Mouse (Mus musculus): ENCODE measurements around the gene Neil3. TPM values are rescaled to one million over a fixed set of nuclear protein-coding genes. Genes with fewer than 3 reads are reported as not detected.
"Not testable (repeated sequence)": the region's sequence is repeated elsewhere in the genome, so short reads cannot be mapped to it uniquely, and the experiment has no call there.

Gene Neil3
- polyA plus RNA-seq, 1 experiment from 2014 or later: 21.4 TPM

- no peak for ATAC-seq (replicated peaks; ENCODE audit: insufficient number of reproducible peaks, low FRiP score, low TSS enrichment, low read depth)
- Histone ChIP-seq H3K4me2 (ENCODE audit: low read depth, low read length) (no peak overlapping the region), H3K4me1 (ENCODE audit: control insufficient read depth, insufficient read depth, low read length) (no peaks in the 10 kb centered on the region), H3K9ac (replicated peaks; ENCODE audit: low read length) (no peak overlapping the region), H3K4me3 (ENCODE audit: low read depth, low read length) (no peak overlapping the region), H3K36me3 (replicated peaks; ENCODE audit: control insufficient read depth, insufficient read depth, low read depth, low read length) (no peaks in the 10 kb centered on the region), H3K9me3 (replicated peaks; ENCODE audit: control insufficient read depth, low read length) (no peaks in the 10 kb centered on the region), H3K27ac (replicated peaks; ENCODE audit: low read depth, low read length) (no peak overlapping the region), H3K27me3 (ENCODE audit: control insufficient read depth, insufficient read depth, low read length) (no peaks in the 10 kb centered on the region)
- no peak for DNase-seq (ENCODE audit: low spot score)
- 90% methylated on average over 1 of the region's 1 CpGs for WGBS
Observed at GRCm38 (mm10) chr8:53598101-53598500, 40.8 kb downstream of the Neil3 start.

GRCm38 (mm10) chr8:53591777-53592176, 47.1 kb downstream of the Neil3 start:
- Histone ChIP-seq H3K4me3 (ENCODE audit: low read depth, low read length) (no peak overlapping the region), H3K4me2 (ENCODE audit: low read depth, low read length) (no peak overlapping the region), H3K9me3 (replicated peaks; ENCODE audit: control insufficient read depth, low read length) (no peaks in the 10 kb centered on the region), H3K36me3 (replicated peaks; ENCODE audit: control insufficient read depth, insufficient read depth, low read depth, low read length) (no peaks in the 10 kb centered on the region), H3K4me1 (ENCODE audit: control insufficient read depth, insufficient read depth, low read length) (no peaks in the 10 kb centered on the region), H3K27ac (replicated peaks; ENCODE audit: low read depth, low read length) (no peak overlapping the region), H3K9ac (replicated peaks; ENCODE audit: low read length) (no peak overlapping the region), H3K27me3 (ENCODE audit: control insufficient read depth, insufficient read depth, low read length) (no peaks in the 10 kb centered on the region)
- DNase-seq (ENCODE audit: low spot score) (no peak), ATAC-seq (replicated peaks; ENCODE audit: insufficient number of reproducible peaks, low FRiP score, low TSS enrichment, low read depth) (no peak)
- whole genome bisulfite sequencing: 83% methylated on average over 2 of the region's 2 CpGs

GRCm38 (mm10) chr8:53573600-53573999, 65.3 kb downstream of the Neil3 start:
- Histone ChIP-seq H3K36me3 (replicated peaks; ENCODE audit: control insufficient read depth, insufficient read depth, low read depth, low read length) (no peaks in the 10 kb centered on the region), H3K4me1 (ENCODE audit: control insufficient read depth, insufficient read depth, low read length) (no peaks in the 10 kb centered on the region), H3K9me3 (replicated peaks; ENCODE audit: control insufficient read depth, low read length) (no peaks in the 10 kb centered on the region), H3K4me3 (ENCODE audit: low read depth, low read length) (no peak overlapping the region), H3K9ac (replicated peaks; ENCODE audit: low read length) (no peak overlapping the region), H3K27ac (replicated peaks; ENCODE audit: low read depth, low read length) (no peak overlapping the region), H3K27me3 (ENCODE audit: control insufficient read depth, insufficient read depth, low read length) (no peaks in the 10 kb centered on the region), H3K4me2 (ENCODE audit: low read depth, low read length) (no peak overlapping the region)
- no peak for DNase-seq (ENCODE audit: low spot score)
- 79% methylated on average over 2 of the region's 2 CpGs for WGBS
- ATAC-seq (replicated peaks; ENCODE audit: insufficient number of reproducible peaks, low FRiP score, low TSS enrichment, low read depth): no peak

- DNase-seq (ENCODE audit: low spot score) (no peak), ATAC-seq (replicated peaks; ENCODE audit: insufficient number of reproducible peaks, low FRiP score, low TSS enrichment, low read depth) (no peak)
- Histone ChIP-seq H3K27me3 (ENCODE audit: control insufficient read depth, insufficient read depth, low read length) (no peaks in the 10 kb centered on the region), H3K9ac (replicated peaks; ENCODE audit: low read length) (no peak overlapping the region), H3K4me1 (ENCODE audit: control insufficient read depth, insufficient read depth, low read length) (no peaks in the 10 kb centered on the region), H3K4me2 (ENCODE audit: low read depth, low read length) (no peak overlapping the region), H3K9me3 (replicated peaks; ENCODE audit: control insufficient read depth, low read length) (no peaks in the 10 kb centered on the region), H3K36me3 (replicated peaks; ENCODE audit: control insufficient read depth, insufficient read depth, low read depth, low read length) (no peaks in the 10 kb centered on the region), H3K27ac (replicated peaks; ENCODE audit: low read depth, low read length) (no peak overlapping the region), H3K4me3 (ENCODE audit: low read depth, low read length) (no peak overlapping the region)
- WGBS: 76% methylated on average over 6 of the region's 6 CpGs
Observed at GRCm38 (mm10) chr8:53566223-53566622, 72.6 kb downstream of the Neil3 start.

GRCm38 (mm10) chr8:53562441-53563040, 76.3 kb downstream of the Neil3 start:
- Histone ChIP-seq H3K4me1 (ENCODE audit: control insufficient read depth, insufficient read depth, low read length) (no peaks in the 10 kb centered on the region), H3K36me3 (replicated peaks; ENCODE audit: control insufficient read depth, insufficient read depth, low read depth, low read length) (no peaks in the 10 kb centered on the region), H3K4me3 (ENCODE audit: low read depth, low read length) (no peak overlapping the region), H3K9ac (replicated peaks; ENCODE audit: low read length) (no peak overlapping the region), H3K9me3 (replicated peaks; ENCODE audit: control insufficient read depth, low read length) (no peaks in the 10 kb centered on the region), H3K4me2 (ENCODE audit: low read depth, low read length) (no peak overlapping the region), H3K27ac (replicated peaks; ENCODE audit: low read depth, low read length) (no peak overlapping the region), H3K27me3 (ENCODE audit: control insufficient read depth, insufficient read depth, low read length) (no peaks in the 10 kb centered on the region)
- WGBS: 79% methylated on average over 10 of the region's 10 CpGs
- DNase-seq (ENCODE audit: low spot score) (no peak), ATAC-seq (replicated peaks; ENCODE audit: insufficient number of reproducible peaks, low FRiP score, low TSS enrichment, low read depth) (no peak)

GRCm38 (mm10) chr8:53539585-53539984, 99.3 kb downstream of the Neil3 start:
- DNase-seq (ENCODE audit: low spot score): no peak
- Histone ChIP-seq H3K27me3 (ENCODE audit: control insufficient read depth, insufficient read depth, low read length) (no peaks in the 10 kb centered on the region), H3K9ac (replicated peaks; ENCODE audit: low read length) (no peak overlapping the region), H3K9me3 (replicated peaks; ENCODE audit: control insufficient read depth, low read length) (no peaks in the 10 kb centered on the region), H3K36me3 (replicated peaks; ENCODE audit: control insufficient read depth, insufficient read depth, low read depth, low read length) (no peaks in the 10 kb centered on the region), H3K4me2 (ENCODE audit: low read depth, low read length) (no peak overlapping the region), H3K27ac (replicated peaks; ENCODE audit: low read depth, low read length) (no peak overlapping the region), H3K4me3 (ENCODE audit: low read depth, low read length) (no peak overlapping the region), H3K4me1 (ENCODE audit: control insufficient read depth, insufficient read depth, low read length) (no peaks in the 10 kb centered on the region)
- no peak for ATAC-seq (replicated peaks; ENCODE audit: insufficient number of reproducible peaks, low FRiP score, low TSS enrichment, low read depth)
- 85% methylated on average over 2 of the region's 2 CpGs for WGBS

GRCm38 (mm10) chr8:53538049-53538448, 100.8 kb downstream of the Neil3 start:
- not testable (repeated sequence) for ATAC-seq (replicated peaks; ENCODE audit: insufficient number of reproducible peaks, low FRiP score, low TSS enrichment, low read depth); H3K4me1 ChIP-seq (ENCODE audit: control insufficient read depth, insufficient read depth, low read length); DNase-seq (ENCODE audit: low spot score); H3K27me3 ChIP-seq (ENCODE audit: control insufficient read depth, insufficient read depth, low read length); H3K4me2 ChIP-seq (ENCODE audit: low read depth, low read length); H3K9ac ChIP-seq (replicated peaks; ENCODE audit: low read length); H3K27ac ChIP-seq (replicated peaks; ENCODE audit: low read depth, low read length); H3K9me3 ChIP-seq (replicated peaks; ENCODE audit: control insufficient read depth, low read length); H3K4me3 ChIP-seq (ENCODE audit: low read depth, low read length); H3K36me3 ChIP-seq (replicated peaks; ENCODE audit: control insufficient read depth, insufficient read depth, low read depth, low read length)
- 68% methylated on average over 3 of the region's 3 CpGs for WGBS
